Mouse (Mus musculus) midbrain, embryonic 15.5 days (tissue): ENCODE data around the gene Tspan2. TPM values are rescaled to one million over a fixed set of nuclear protein-coding genes. Genes with fewer than 3 reads are reported as not detected.

Experiments
- ATAC-seq: fragments of 200-750 bp; cut with Nextera tagmentation; replicated peaks from 2 replicates; pipeline ENCODE4 v1.8.0; 2017; ENCODE audit warnings: moderate TSS enrichment
- H3K27ac ChIP-seq: fragments of 300-500 bp; sonication (generic); 2 replicates; pipeline ENCODE4 v1.5.1; 2015; ENCODE audit warnings: mild to moderate bottlenecking, inconsistent platforms
- H3K27me3 ChIP-seq: fragments of 300-500 bp; sonication (generic); replicated peaks from 2 replicates; pipeline ENCODE4 v1.6.1; 2015; ENCODE audit warnings: inconsistent platforms
- H3K36me3 ChIP-seq: fragments of 300-500 bp; sonication (generic); replicated peaks from 2 replicates; pipeline ENCODE4 v1.6.1; 2015; ENCODE audit warnings: inconsistent platforms
- H3K4me1 ChIP-seq: fragments of 300-500 bp; sonication (generic); 2 replicates; pipeline ENCODE4 v1.6.1; 2015; ENCODE audit warnings: inconsistent platforms
- H3K4me2 ChIP-seq: fragments of 300-500 bp; sonication (generic); 2 replicates; pipeline ENCODE4 v1.6.1; 2015; ENCODE audit warnings: inconsistent platforms, mild to moderate bottlenecking, moderate library complexity
- H3K4me3 ChIP-seq: fragments of 300-500 bp; sonication (generic); 2 replicates; pipeline ENCODE4 v1.5.1; 2015; ENCODE audit warnings: mild to moderate bottlenecking, inconsistent platforms
- H3K9ac ChIP-seq: fragments of 300-500 bp; sonication (generic); 2 replicates; pipeline ENCODE4 v1.6.1; 2015; ENCODE audit warnings: mild to moderate bottlenecking, inconsistent platforms
- H3K9me3 ChIP-seq: fragments of 300-500 bp; sonication (generic); 2 replicates; pipeline ENCODE4 v1.6.1; 2016; ENCODE audit warnings: inconsistent platforms
- WGBS: fragments of 180-500 bp; shearing (Covaris S2); methylation state at CpG from one replicate; pipeline ENCODE4 v1.1.7; 2015; ENCODE audit warnings: mixed read lengths; 5-methylcytosine and 5-hydroxymethylcytosine counted together
- polyA plus RNA-seq: library from polyadenylated mRNA; unstranded; fragments of >200 nt; fragmentation: Nextera tagmentation; extraction: Ambion mirVana; gene quantifications from 2 replicates; pipeline ENCODE4 v1.2.1, GENCODE M21; 2015

Gene Tspan2
- 8.9 and 9.6 TPM in 2 replicates for polyA plus RNA-seq

DNA sequence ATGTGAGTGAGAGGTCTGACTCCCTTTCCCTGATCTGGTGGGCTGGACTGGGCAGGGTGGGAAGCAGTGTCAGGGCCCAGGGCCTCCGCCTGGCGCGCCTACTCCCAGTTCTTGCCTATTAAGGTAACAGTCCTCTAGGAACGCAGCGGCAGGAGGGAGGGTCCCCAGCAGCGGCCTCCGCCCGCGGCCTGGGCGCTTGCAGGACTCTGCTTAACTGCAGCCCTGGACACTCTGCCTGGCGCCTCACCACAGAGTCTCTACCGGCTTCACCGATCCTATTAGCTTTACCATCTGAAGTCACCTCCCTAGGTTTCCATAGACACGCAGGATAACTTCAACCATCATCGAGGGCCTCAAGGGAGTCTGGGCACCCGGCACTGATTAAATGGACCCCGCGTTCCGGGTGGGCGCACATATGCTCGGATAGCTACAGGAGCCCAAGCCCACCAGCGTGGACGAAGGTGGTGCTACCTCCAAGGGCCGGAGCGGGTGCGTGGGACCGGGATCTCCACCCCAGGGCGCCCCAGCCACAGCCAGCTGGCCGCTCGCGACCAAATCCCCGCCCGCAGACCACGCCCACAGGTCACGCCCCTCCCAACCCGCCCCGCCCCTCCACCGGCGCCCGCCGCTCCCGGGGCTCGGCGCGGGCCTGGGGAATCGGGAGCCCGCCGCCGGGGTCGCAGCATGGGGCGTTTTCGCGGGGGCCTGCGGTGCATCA lies at the start of gene Tspan2:
Gene Tspan2, plus strand, starts transcription at position 217 of the 718 bp plus-strand sequence.
- peak; percentile 82 for ATAC-seq
- no peaks in the 10 kb centered on the region for H3K9me3 ChIP-seq
- peak within 1 kb of the TSS; percentile 84 for H3K9ac ChIP-seq
- peak within 1 kb of the TSS; percentile 74 for H3K4me2 ChIP-seq
- H3K36me3 ChIP-seq: no peaks in the 10 kb centered on the region
- peak within 1 kb of the TSS; percentile 85 for H3K4me3 ChIP-seq
- H3K27ac ChIP-seq: peak within 1 kb of the TSS; percentile 72
- H3K27me3 ChIP-seq: no peaks in the 10 kb centered on the region
- peaks cover 7% of the 10 kb centered on the region for H3K4me1 ChIP-seq
- under 1% methylated on average over 49 of the region's 54 CpGs for WGBS

DNA sequence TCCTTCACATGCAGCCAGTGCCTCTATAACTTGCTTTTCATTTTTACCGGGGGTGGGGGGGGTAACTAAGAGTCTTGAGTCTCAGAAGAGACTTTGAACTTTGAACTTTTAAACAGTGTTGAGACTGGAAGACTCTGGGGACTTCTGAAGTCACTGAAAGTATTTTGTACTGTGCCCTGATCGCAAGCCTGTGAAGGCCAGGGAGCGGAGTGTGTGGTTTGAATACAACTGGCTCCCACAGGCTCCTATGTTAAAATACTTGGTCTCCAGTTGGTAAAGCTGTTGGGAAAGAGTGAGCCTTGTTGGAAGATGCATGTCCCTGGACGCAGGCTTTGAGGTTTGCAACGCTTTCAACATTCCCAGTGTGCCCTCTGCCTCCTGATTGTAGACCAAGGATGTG lies 47.5 kb upstream of the Tspan2 start:
- H3K9me3 ChIP-seq: no peaks in the 10 kb centered on the region
- H3K27me3 ChIP-seq: no peaks in the 10 kb centered on the region
- ATAC-seq: no peak
- H3K4me3 ChIP-seq: no peak overlapping the region
- H3K4me1 ChIP-seq: no peaks in the 10 kb centered on the region
- no peaks in the 10 kb centered on the region for H3K36me3 ChIP-seq
- H3K27ac ChIP-seq: no peak overlapping the region
- no peak overlapping the region for H3K4me2 ChIP-seq
- 84% methylated on average over 5 of the region's 5 CpGs for WGBS
- no peak overlapping the region for H3K9ac ChIP-seq

DNA sequence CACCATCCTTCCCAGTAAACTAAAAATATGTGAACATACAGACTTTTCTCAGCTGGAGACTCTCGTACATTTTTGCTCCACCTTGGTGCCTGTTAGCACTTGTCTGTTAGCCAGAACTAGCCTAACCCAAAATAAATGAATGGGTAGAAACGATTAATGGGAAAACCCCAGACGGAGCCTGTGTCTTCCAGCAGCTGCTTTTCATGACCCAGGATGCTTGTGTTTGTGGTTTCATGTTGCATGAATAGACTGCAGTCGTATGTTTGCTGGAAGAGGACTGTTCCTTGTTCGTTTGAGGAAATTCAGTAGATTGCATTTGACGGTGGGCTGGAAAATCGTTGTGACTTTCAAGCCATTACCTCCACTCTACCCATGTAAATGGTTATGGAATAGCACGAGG lies 46.5 kb upstream of the Tspan2 start:
- H3K4me2 ChIP-seq: no peak overlapping the region
- no peak overlapping the region for H3K9ac ChIP-seq
- ATAC-seq: no peak
- WGBS: 83% methylated on average over 8 of the region's 8 CpGs
- no peaks in the 10 kb centered on the region for H3K36me3 ChIP-seq
- no peak overlapping the region for H3K27ac ChIP-seq
- no peak overlapping the region for H3K4me3 ChIP-seq
- H3K4me1 ChIP-seq: no peaks in the 10 kb centered on the region
- H3K9me3 ChIP-seq: no peaks in the 10 kb centered on the region
- H3K27me3 ChIP-seq: no peaks in the 10 kb centered on the region

DNA sequence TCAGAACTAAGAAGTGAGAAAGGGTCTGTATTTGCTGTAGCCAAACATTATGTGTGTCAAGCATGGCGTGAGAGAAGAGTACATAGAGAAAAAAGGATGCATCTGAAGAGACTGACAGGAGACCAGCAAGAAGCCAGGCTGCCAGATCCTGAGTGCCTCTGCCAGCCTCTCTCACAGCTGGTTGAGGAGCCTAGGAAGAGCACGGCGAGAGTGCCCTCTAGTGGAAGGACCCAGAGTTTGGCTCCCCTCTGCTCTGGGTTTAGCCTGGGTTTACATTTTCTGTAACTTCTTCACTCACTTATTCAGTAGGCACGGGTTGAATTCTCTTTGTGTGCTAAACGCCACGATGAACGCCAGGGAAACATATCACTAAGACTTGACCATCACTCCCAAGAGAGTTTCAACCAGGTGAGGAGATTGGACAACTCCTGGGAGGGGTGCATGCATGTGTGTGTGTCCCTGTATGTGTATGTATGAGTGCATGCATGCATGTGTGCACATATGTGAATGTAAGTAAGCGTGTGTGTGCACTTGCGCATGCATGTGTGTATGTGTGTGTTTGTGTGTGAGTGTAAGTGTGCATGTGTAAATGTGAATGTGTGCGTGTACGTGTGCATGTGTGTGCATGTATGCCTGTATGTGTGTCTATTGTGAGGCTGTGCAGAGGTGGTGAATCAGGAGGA lies 42.4 kb upstream of the Tspan2 start:
- Histone ChIP-seq H3K27ac (no peak overlapping the region), H3K27me3 (no peaks in the 10 kb centered on the region), H3K4me1 (no peaks in the 10 kb centered on the region), H3K9me3 (no peaks in the 10 kb centered on the region), H3K4me2 (no peak overlapping the region), H3K4me3 (no peak overlapping the region), H3K9ac (no peak overlapping the region), H3K36me3 (no peaks in the 10 kb centered on the region)
- ATAC-seq: peak; percentile 93
- 44% methylated on average over 11 of the region's 11 CpGs for WGBS

DNA sequence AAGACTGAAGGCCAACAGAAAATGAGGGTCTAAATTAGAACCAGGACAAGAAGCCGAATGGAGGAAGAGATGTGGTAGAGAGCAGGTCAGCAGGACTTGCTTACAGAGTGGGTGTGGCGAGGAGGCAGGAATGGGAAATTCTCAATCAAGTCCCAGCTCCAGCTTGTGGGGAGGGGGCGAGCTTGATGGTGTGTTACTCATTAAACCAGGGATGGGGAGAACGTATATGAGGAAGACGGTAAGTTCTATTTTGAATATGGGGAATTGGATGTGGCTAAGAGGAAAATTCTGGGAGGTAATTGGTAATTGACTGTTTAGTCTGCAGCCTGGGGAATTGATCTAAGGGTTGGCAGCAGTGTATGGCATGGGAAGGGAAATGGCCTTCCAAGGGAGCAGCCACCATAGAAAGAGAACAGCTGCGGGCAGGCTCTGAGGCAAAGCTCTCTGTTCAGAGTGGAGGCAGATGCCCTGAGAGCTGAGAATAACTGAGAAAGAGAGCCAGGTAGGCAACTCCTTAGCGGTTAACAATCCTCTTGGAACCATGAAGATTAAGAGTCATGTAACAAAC lies 41.5 kb upstream of the Tspan2 start:
- H3K9me3 ChIP-seq: no peaks in the 10 kb centered on the region
- H3K9ac ChIP-seq: no peak overlapping the region
- no peaks in the 10 kb centered on the region for H3K36me3 ChIP-seq
- H3K4me3 ChIP-seq: no peak overlapping the region
- ATAC-seq: no peak
- no peaks in the 10 kb centered on the region for H3K4me1 ChIP-seq
- no peak overlapping the region for H3K27ac ChIP-seq
- H3K27me3 ChIP-seq: no peaks in the 10 kb centered on the region
- no peak overlapping the region for H3K4me2 ChIP-seq
- 82% methylated on average over 7 of the region's 7 CpGs for whole genome bisulfite sequencing

DNA sequence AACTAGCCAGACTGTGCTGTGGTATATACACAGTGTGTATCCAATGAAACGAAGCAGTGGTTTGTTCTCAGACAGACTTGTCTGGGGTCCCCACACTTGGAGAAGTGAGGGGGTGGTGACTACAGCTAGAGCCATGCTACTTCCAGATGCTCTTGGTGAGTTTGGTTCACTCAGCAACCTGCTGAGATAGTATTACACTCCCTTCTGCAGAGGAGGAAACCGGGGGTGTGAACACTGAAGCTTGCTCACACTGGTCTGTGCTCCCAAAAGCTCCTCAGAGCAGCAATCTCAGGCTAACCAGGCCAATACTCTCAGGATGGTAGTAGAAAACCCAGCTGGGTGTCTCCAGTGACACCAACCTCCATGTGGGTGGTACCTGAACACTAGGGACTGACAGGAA lies 36.2 kb upstream of the Tspan2 start:
- no peak for ATAC-seq
- no peaks in the 10 kb centered on the region for H3K36me3 ChIP-seq
- H3K4me2 ChIP-seq: no peak overlapping the region
- WGBS: 74% methylated on average over 2 of the region's 2 CpGs
- H3K9ac ChIP-seq: no peak overlapping the region
- H3K4me1 ChIP-seq: no peaks in the 10 kb centered on the region
- H3K4me3 ChIP-seq: no peak overlapping the region
- no peaks in the 10 kb centered on the region for H3K27me3 ChIP-seq
- no peaks in the 10 kb centered on the region for H3K9me3 ChIP-seq
- H3K27ac ChIP-seq: no peak overlapping the region

DNA sequence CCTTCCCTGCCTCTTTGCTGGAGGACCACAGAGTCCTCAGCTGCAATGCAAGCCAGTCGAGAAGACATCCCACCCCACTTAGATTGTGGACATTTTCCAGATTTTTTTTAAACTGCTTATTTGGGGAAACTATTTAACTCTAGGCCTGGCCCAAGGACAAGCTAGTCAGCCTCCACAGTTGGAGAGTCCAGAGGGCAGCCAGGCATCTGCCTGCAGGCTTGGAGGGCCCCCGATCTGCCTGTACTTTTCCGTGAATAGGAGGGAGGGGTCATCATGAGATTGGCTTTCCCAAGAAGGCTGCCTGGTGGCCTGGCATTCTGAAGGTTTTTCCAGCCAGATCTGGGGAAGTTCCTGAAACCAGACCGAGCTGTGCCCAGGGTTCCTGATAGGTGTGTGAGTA lies 33.0 kb upstream of the Tspan2 start:
- H3K36me3 ChIP-seq: no peaks in the 10 kb centered on the region
- WGBS: 91% methylated on average over 4 of the region's 4 CpGs
- no peak for ATAC-seq

DNA sequence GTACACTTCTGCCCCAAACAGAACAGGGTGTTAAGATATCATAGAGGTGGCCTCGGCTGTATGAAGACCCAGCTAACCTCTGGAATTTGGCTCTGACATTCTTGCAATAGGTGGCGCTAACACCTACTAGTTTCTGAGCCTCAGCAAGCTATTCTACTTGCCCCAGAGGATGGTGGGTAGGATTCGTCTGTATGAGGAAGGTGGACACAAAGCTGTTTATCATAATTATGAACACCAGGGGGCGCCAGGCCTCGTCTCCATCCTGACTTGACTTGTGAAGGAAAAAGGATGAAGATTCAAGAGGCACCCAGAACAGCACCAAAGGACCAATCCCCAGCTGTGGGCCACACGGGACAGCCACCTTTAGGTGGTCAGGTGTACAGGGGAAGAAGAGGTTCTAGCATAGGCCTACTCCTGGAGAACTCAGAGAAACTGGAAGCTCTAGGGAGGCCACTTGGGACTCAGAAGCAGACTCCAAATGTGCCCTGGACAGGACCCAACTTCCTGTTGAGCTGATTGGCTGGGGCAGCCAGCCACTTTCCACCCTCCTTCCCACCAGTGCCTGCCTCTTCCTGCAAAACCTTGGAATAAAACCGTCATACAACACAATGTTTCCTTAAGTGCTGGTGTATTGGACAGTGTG lies 32.3 kb upstream of the Tspan2 start:
- WGBS: 45% methylated on average over 7 of the region's 7 CpGs
- Histone ChIP-seq H3K9me3 (no peaks in the 10 kb centered on the region), H3K27me3 (no peaks in the 10 kb centered on the region), H3K4me1 (0 out of 2 replicates have a peak, but pooled peaks cover 3% of the 10 kb centered on the region), H3K4me2 (no peak overlapping the region), H3K36me3 (no peaks in the 10 kb centered on the region), H3K4me3 (no peak overlapping the region), H3K27ac (no peak overlapping the region), H3K9ac (no peak overlapping the region)
- ATAC-seq: no peak

More for the DNA sequence above, 33.0 kb upstream of the Tspan2 start:
- no peaks in the 10 kb centered on the region for H3K9me3 ChIP-seq
- H3K27me3 ChIP-seq: no peaks in the 10 kb centered on the region
- no peak overlapping the region for H3K4me3 ChIP-seq
- H3K4me2 ChIP-seq: no peak overlapping the region
- no peak overlapping the region for H3K9ac ChIP-seq
- H3K4me1 ChIP-seq: 0 out of 2 replicates have a peak, but pooled peaks cover 3% of the 10 kb centered on the region
- H3K27ac ChIP-seq: no peak overlapping the region

DNA sequence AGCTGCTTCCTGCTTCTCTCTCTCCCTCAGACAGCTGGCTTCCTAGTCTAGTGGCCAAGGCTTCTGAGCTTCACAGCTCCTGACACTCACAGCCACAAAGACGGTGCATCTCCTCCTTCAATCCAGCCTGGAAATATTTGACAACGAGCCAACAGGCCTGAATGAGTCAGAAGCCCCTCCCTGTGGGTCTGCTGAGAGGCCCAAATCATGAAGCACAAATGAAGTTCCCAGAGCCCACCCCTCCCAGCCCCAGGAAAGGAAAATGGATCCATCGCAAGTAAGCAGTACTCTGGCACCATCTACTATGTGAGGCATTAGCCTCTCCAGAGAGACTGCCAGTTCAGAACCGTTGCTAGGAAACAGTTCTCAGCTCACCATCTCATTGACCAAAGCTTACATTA lies 30.3 kb upstream of the Tspan2 start:
- Histone ChIP-seq H3K27me3 (no peaks in the 10 kb centered on the region), H3K9me3 (no peaks in the 10 kb centered on the region), H3K4me3 (no peak overlapping the region), H3K36me3 (no peaks in the 10 kb centered on the region), H3K27ac (no peak overlapping the region), H3K4me1 (0 out of 2 replicates have a peak, but pooled peaks cover 3% of the 10 kb centered on the region), H3K9ac (no peak overlapping the region), H3K4me2 (no peak overlapping the region)
- 36% methylated on average over 4 of the region's 4 CpGs for WGBS
- ATAC-seq: peak; percentile 89

DNA sequence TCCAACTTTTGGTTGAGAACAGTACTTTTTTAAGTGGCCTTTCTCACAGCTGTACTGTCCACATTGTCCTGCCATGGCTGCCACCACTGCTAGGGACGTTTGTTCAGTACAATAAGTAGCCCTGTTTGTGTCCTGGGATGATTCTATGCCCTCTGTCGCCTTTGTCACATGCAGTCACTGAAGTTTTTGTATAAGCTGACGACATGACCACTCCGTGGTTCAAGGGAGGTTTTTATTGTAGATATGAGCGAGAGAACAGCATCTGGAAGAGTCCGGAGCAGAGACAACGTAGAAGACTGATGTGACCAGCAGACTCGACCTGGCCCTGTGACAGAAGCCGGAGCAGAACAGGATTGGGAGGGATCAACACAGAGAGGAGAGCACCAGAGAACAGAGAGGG lies 25.7 kb upstream of the Tspan2 start:
- no peaks in the 10 kb centered on the region for H3K27me3 ChIP-seq
- no peaks in the 10 kb centered on the region for H3K36me3 ChIP-seq
- no peak overlapping the region for H3K4me2 ChIP-seq
- H3K4me1 ChIP-seq: 0 out of 2 replicates have a peak, but pooled peaks cover 3% of the 10 kb centered on the region
- no peaks in the 10 kb centered on the region for H3K9me3 ChIP-seq
- H3K9ac ChIP-seq: no peak overlapping the region
- no peak overlapping the region for H3K4me3 ChIP-seq
- WGBS: 60% methylated on average over 9 of the region's 9 CpGs
- ATAC-seq: no peak
- no peak overlapping the region for H3K27ac ChIP-seq

DNA sequence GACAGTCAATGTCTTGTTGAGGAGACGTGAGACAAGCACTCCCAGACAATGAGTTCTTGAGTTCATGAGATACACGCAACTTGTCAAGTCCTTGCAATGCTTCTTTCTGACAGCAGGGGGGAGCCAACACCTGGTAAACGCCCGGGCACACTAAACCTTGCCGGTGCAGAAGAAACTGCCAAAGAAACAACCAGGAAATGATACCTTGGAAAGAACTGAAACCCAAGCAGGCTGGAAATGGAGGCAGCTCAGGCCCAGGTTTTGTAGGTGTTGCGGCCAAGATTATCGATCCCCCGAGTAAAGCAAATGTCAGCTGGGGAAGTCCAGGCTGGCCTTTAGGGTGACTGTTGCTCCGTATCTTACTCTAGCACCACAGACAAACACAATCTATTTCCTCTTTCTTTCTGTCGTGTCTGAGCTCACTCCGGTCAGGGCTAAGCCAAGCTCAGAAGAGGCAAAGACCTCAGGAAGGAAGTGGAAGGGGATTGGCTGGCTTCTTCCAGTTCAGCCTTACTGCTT lies 19.2 kb upstream of the Tspan2 start:
- Histone ChIP-seq H3K9me3 (no peaks in the 10 kb centered on the region), H3K36me3 (no peaks in the 10 kb centered on the region), H3K9ac (no peak overlapping the region), H3K4me2 (no peak overlapping the region), H3K27me3 (no peaks in the 10 kb centered on the region), H3K4me1 (no peaks in the 10 kb centered on the region), H3K4me3 (no peak overlapping the region), H3K27ac (no peak overlapping the region)
- 38% methylated on average over 11 of the region's 11 CpGs for WGBS
- peak; percentile 80 for ATAC-seq

DNA sequence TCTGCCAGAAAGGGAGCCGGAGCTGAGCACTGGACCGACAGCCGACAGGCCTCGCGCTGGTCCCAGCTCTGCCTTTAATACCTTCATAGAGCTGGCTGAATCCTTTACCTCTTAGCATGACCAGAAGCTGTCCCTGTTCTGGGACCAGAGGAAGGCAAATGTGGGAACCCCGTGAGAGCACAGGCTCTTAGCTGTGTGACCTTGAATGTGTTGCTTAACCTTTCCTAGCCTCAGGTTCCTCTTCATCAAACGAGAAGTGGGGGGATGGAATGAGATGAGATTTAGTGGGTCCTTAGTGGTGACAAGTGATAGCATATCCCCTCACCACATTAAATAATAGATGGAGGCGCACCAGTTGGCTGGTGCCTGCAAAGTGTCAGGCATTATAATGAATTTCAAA lies 18.5 kb upstream of the Tspan2 start:
- Histone ChIP-seq H3K4me3 (no peak overlapping the region), H3K4me1 (no peaks in the 10 kb centered on the region), H3K36me3 (no peaks in the 10 kb centered on the region), H3K4me2 (no peak overlapping the region), H3K27me3 (no peaks in the 10 kb centered on the region), H3K9me3 (no peaks in the 10 kb centered on the region), H3K27ac (no peak overlapping the region), H3K9ac (no peak overlapping the region)
- ATAC-seq: no peak
- WGBS: 78% methylated on average over 8 of the region's 8 CpGs
